Mouse (Mus musculus): ENCODE data around the gene Vgf. TPM values are rescaled to one million over a fixed set of nuclear protein-coding genes. Genes with fewer than 3 reads are reported as not detected.

The Vgf gene
- polyA plus RNA-seq, 1 experiment, result 0.28 TPM

- Histone ChIP-seq H3K27me3 (ENCODE audit: control insufficient read depth, insufficient read depth, insufficient read length) (no peaks in the 10 kb centered on the region), H3K4me3 (ENCODE audit: insufficient read depth, poor library complexity, severe bottlenecking) (no peak overlapping the region), H3K79me2 (ENCODE audit: control insufficient read depth, insufficient read depth) (no peaks in the 10 kb centered on the region), H3K79me3 (ENCODE audit: low read depth) (no peaks in the 10 kb centered on the region), H3K36me3 (ENCODE audit: control insufficient read depth, insufficient read depth) (peaks cover 8% of the 10 kb centered on the region), H3ac (ENCODE audit: control insufficient read depth, insufficient read length, low read depth) (no peak overlapping the region)
- TF ChIP-seq USF1 (IDR thresholded peaks at IDR 0.05; ENCODE audit: low read depth), result no peak
- TF ChIP-seq MYOG (IDR thresholded peaks at IDR 0.05; ENCODE audit: control insufficient read depth, extremely low read depth, insufficient read length), result no peak
- TF ChIP-seq CEBPB (IDR thresholded peaks at IDR 0.05; ENCODE audit: low read depth), result no peak
- TF ChIP-seq MYOD1 (IDR thresholded peaks at IDR 0.05; ENCODE audit: control insufficient read depth, insufficient read length, low read depth), result no peak
- no peak for TF ChIP-seq CTCF (IDR thresholded peaks at IDR 0.05; ENCODE audit: control insufficient read depth, insufficient read depth, insufficient read length)
These were observed 26.7 kb upstream of the Vgf start for GRCm38 (mm10) chr5:136999449-136999848.

GRCm38 (mm10) chr5:137000612-137001011 is 25.6 kb upstream of the Vgf start:
- TF ChIP-seq CEBPB (IDR thresholded peaks at IDR 0.05; ENCODE audit: low read depth) (no peak), USF1 (IDR thresholded peaks at IDR 0.05; ENCODE audit: low read depth) (no peak), MAX (IDR thresholded peaks at IDR 0.05) (no peak), MYOD1 (IDR thresholded peaks at IDR 0.05; ENCODE audit: control insufficient read depth, insufficient read length, low read depth) (no peak), MYOG (IDR thresholded peaks at IDR 0.05; ENCODE audit: control insufficient read depth, extremely low read depth, insufficient read length) (no peak), CTCF (IDR thresholded peaks at IDR 0.05; ENCODE audit: control insufficient read depth, insufficient read depth, insufficient read length) (no peak), FOSL1 (IDR thresholded peaks at IDR 0.05; ENCODE audit: insufficient read depth, low read length, poor library complexity, severe bottlenecking) (no peak)
- H3K4me3 ChIP-seq (ENCODE audit: insufficient read depth, poor library complexity, severe bottlenecking), result no peak overlapping the region
- H3K36me3 ChIP-seq (ENCODE audit: control insufficient read depth, insufficient read depth), result no peaks in the 10 kb centered on the region
- no peaks in the 10 kb centered on the region for H3K27me3 ChIP-seq (ENCODE audit: control insufficient read depth, insufficient read depth, insufficient read length)
- no peaks in the 10 kb centered on the region for H3K79me2 ChIP-seq (ENCODE audit: control insufficient read depth, insufficient read depth)
- H3ac ChIP-seq (ENCODE audit: control insufficient read depth, insufficient read length, low read depth), result no peak overlapping the region
- H3K79me3 ChIP-seq (ENCODE audit: low read depth), result no peaks in the 10 kb centered on the region

- Histone ChIP-seq H3K36me3 (ENCODE audit: control insufficient read depth, insufficient read depth) (no peaks in the 10 kb centered on the region), H3K79me3 (ENCODE audit: low read depth) (no peaks in the 10 kb centered on the region), H3K79me2 (ENCODE audit: control insufficient read depth, insufficient read depth) (no peaks in the 10 kb centered on the region), H3K4me3 (ENCODE audit: insufficient read depth, poor library complexity, severe bottlenecking) (no peak overlapping the region), H3ac (ENCODE audit: control insufficient read depth, insufficient read length, low read depth) (no peak overlapping the region), H3K27me3 (ENCODE audit: control insufficient read depth, insufficient read depth, insufficient read length) (peaks cover 3% of the 10 kb centered on the region)
- TF ChIP-seq FOSL1 (IDR thresholded peaks at IDR 0.05; ENCODE audit: insufficient read depth, low read length, poor library complexity, severe bottlenecking), result no peak
- TF ChIP-seq MYOD1 (IDR thresholded peaks at IDR 0.05; ENCODE audit: control insufficient read depth, insufficient read length, low read depth), result no peak
- TF ChIP-seq MYOG (IDR thresholded peaks at IDR 0.05; ENCODE audit: control insufficient read depth, extremely low read depth, insufficient read length), result no peak
- TF ChIP-seq USF1 (IDR thresholded peaks at IDR 0.05; ENCODE audit: low read depth), result no peak
- no peak for TF ChIP-seq CEBPB (IDR thresholded peaks at IDR 0.05; ENCODE audit: low read depth)
- no peak for TF ChIP-seq MAX (IDR thresholded peaks at IDR 0.05)
- TF ChIP-seq CTCF (IDR thresholded peaks at IDR 0.05; ENCODE audit: control insufficient read depth, insufficient read depth, insufficient read length), result no peak
These were observed 18.9 kb upstream of the Vgf start for GRCm38 (mm10) chr5:137007276-137007675.

DNA sequence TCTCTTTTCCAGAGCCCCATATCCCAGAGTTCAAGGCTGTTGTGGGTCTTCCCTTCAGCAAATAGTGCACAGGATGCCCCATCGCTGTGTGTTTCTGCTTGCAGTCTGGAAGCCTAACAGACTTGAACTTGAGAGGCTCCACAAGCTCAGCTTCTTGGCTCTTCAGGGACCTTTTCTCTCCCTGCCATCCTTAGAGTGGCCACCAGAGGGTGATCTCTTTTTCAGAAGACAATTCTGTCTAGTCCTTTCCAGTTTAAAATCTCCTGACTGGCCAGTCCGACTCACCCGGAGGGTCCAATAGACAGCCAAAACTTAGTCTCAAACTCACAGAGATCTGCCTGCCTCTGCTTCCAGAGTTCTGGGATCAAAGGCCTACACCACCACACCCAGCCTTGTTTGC is 16.2 kb upstream of the Vgf start:
- no peak for TF ChIP-seq CEBPB (IDR thresholded peaks at IDR 0.05; ENCODE audit: low read depth)
- TF ChIP-seq USF1 (IDR thresholded peaks at IDR 0.05; ENCODE audit: low read depth), result no peak
- no peak for TF ChIP-seq MAX (IDR thresholded peaks at IDR 0.05)
- no peak for TF ChIP-seq MYOD1 (IDR thresholded peaks at IDR 0.05; ENCODE audit: control insufficient read depth, insufficient read length, low read depth)
- TF ChIP-seq FOSL1 (IDR thresholded peaks at IDR 0.05; ENCODE audit: insufficient read depth, low read length, poor library complexity, severe bottlenecking), result no peak
- no peak for TF ChIP-seq MYOG (IDR thresholded peaks at IDR 0.05; ENCODE audit: control insufficient read depth, extremely low read depth, insufficient read length)
- TF ChIP-seq CTCF (IDR thresholded peaks at IDR 0.05; ENCODE audit: control insufficient read depth, insufficient read depth, insufficient read length), result no peak
- no peaks in the 10 kb centered on the region for H3K79me3 ChIP-seq (ENCODE audit: low read depth)
- no peaks in the 10 kb centered on the region for H3K79me2 ChIP-seq (ENCODE audit: control insufficient read depth, insufficient read depth)
- peaks cover 3% of the 10 kb centered on the region for H3K27me3 ChIP-seq (ENCODE audit: control insufficient read depth, insufficient read depth, insufficient read length)
- H3ac ChIP-seq (ENCODE audit: control insufficient read depth, insufficient read length, low read depth), result no peak overlapping the region
- no peak overlapping the region for H3K4me3 ChIP-seq (ENCODE audit: insufficient read depth, poor library complexity, severe bottlenecking)
- H3K36me3 ChIP-seq (ENCODE audit: control insufficient read depth, insufficient read depth), result no peaks in the 10 kb centered on the region

DNA sequence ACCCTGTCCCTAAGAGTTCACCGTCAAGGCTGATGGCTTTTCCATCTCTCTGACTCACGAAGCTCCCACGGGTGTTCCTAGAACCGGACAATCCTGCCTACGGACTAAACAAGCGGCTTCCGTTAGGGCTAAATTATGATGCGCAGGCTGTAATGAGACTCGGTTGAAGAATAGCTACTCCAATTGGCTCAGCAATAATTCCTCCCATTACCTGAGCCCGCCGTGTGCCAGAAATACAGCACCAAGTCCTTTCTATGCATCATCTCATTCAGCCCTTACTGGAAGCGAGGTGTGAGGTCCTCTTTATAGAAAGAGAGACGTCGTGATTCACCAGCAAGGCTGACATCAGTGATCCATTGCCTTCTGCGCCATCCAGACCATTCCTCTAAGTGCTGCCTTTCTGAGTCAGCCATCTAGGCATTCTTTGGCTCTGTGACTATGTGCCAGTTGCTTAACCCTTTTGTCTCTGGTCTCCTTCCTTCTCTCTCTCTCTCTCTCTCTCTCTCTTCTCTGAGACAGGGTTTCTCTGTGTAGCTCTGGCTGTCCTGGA is 13.7 kb upstream of the Vgf start:
- H3K27me3 ChIP-seq (ENCODE audit: control insufficient read depth, insufficient read depth, insufficient read length), result peaks cover 3% of the 10 kb centered on the region
- no peak overlapping the region for H3ac ChIP-seq (ENCODE audit: control insufficient read depth, insufficient read length, low read depth)
- no peaks in the 10 kb centered on the region for H3K36me3 ChIP-seq (ENCODE audit: control insufficient read depth, insufficient read depth)
- no peaks in the 10 kb centered on the region for H3K79me3 ChIP-seq (ENCODE audit: low read depth)
- TF ChIP-seq USF1 (IDR thresholded peaks at IDR 0.05; ENCODE audit: low read depth), result no peak
- no peak for TF ChIP-seq MAX (IDR thresholded peaks at IDR 0.05)
- TF ChIP-seq FOSL1 (IDR thresholded peaks at IDR 0.05; ENCODE audit: insufficient read depth, low read length, poor library complexity, severe bottlenecking), result no peak
- TF ChIP-seq CTCF (IDR thresholded peaks at IDR 0.05; ENCODE audit: control insufficient read depth, insufficient read depth, insufficient read length), result no peak
- TF ChIP-seq MYOG (IDR thresholded peaks at IDR 0.05; ENCODE audit: control insufficient read depth, extremely low read depth, insufficient read length), result no peak
- TF ChIP-seq CEBPB (IDR thresholded peaks at IDR 0.05; ENCODE audit: low read depth), result no peak
- no peak for TF ChIP-seq MYOD1 (IDR thresholded peaks at IDR 0.05; ENCODE audit: control insufficient read depth, insufficient read length, low read depth)
- no peaks in the 10 kb centered on the region for H3K79me2 ChIP-seq (ENCODE audit: control insufficient read depth, insufficient read depth)
- H3K4me3 ChIP-seq (ENCODE audit: insufficient read depth, poor library complexity, severe bottlenecking), result no peak overlapping the region

- H3K79me3 ChIP-seq (ENCODE audit: low read depth), result no peaks in the 10 kb centered on the region
- TF ChIP-seq MAX (IDR thresholded peaks at IDR 0.05) (no peak), MYOD1 (IDR thresholded peaks at IDR 0.05; ENCODE audit: control insufficient read depth, insufficient read length, low read depth) (peak; percentile 75), CTCF (IDR thresholded peaks at IDR 0.05; ENCODE audit: control insufficient read depth, insufficient read depth, insufficient read length) (no peak), FOSL1 (IDR thresholded peaks at IDR 0.05; ENCODE audit: insufficient read depth, low read length, poor library complexity, severe bottlenecking) (peak; percentile 61), MYOG (IDR thresholded peaks at IDR 0.05; ENCODE audit: control insufficient read depth, extremely low read depth, insufficient read length) (no peak), CEBPB (IDR thresholded peaks at IDR 0.05; ENCODE audit: low read depth) (no peak), USF1 (IDR thresholded peaks at IDR 0.05; ENCODE audit: low read depth) (no peak)
These were observed 10.3 kb upstream of the Vgf start for GRCm38 (mm10) chr5:137015913-137016312.

More at GRCm38 (mm10) chr5:137015913-137016312, 10.3 kb upstream of the Vgf start:
- Histone ChIP-seq H3K36me3 (ENCODE audit: control insufficient read depth, insufficient read depth) (no peaks in the 10 kb centered on the region), H3K79me2 (ENCODE audit: control insufficient read depth, insufficient read depth) (no peaks in the 10 kb centered on the region), H3K4me3 (ENCODE audit: insufficient read depth, poor library complexity, severe bottlenecking) (no peak overlapping the region), H3K27me3 (ENCODE audit: control insufficient read depth, insufficient read depth, insufficient read length) (no peaks in the 10 kb centered on the region), H3ac (ENCODE audit: control insufficient read depth, insufficient read length, low read depth) (no peak overlapping the region)

Measured in C2C12 (cell line).